Mouse (Mus musculus): ENCODE data around the gene Gpr68. TPM values are rescaled to one million over a fixed set of nuclear protein-coding genes. Genes with fewer than 3 reads are reported as not detected.

Gene Gpr68
- polyA plus RNA-seq, 1 experiment = 0.12 TPM

DNA sequence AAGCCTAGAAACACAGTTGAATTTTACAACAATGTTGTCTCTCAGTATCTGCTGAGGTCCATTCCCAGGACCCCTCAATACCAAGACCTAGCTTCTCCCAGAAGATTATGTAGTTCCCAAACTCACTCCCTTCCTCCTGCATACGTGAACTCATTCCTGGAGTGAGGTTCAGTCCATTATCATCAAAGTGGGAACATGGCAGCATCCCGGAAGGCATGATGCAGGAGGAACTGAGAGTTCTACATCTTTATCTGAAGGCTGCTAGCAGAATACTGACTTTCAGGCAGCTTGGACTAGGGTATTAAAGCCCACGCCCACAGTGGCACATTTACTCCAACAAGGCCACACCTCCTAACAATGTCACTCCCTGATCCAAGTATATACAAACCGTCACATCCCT is 64.8 kb downstream of the Gpr68 start:
- no peaks in the 10 kb centered on the region for H3K27me3 ChIP-seq (replicated peaks)
- peaks cover 34% of the 10 kb centered on the region for H3K36me3 ChIP-seq (replicated peaks; ENCODE audit: low read length)
- no peak overlapping the region for H3K4me3 ChIP-seq (replicated peaks)
- H3K4me1 ChIP-seq = peaks cover 20% of the 10 kb centered on the region
- no peaks in the 10 kb centered on the region for H3K9me3 ChIP-seq
- TF ChIP-seq FLI1 (IDR thresholded peaks at IDR 0.05; ENCODE audit: low read length) (no peak), GATA1 (IDR thresholded peaks at IDR 0.05; ENCODE audit: borderline replicate concordance, low read length) (no peak)

DNA sequence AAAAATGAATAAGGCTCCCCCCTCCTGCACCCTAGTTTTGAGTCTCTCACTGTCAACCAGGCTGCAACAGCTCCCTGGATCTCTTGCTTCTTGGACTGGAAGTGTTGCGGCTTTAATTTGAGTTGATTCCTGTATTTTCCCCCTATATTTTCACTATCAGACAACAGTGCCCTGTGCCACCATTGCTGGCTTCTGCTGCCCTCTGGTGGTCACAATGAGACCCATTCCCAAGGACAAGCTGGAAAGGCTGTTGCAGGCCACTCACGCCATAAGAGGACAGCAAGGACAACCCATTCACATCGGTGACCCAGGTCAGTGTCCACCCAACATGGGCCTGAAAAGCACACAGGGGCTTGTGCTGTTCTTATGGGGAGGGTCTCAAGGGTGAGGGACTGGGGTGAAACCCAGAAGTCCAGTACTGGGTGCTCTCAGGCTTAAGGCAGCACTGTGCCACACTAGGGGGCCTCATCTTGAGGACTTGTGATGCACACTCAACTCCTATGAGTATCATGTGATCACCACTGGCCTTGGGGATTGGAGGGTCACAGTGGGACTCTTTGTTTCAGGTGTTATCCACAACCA is 66.7 kb downstream of the Gpr68 start:
- H3K4me3 ChIP-seq (replicated peaks) = peak overlapping the region; percentile 42
- peaks cover 26% of the 10 kb centered on the region for H3K36me3 ChIP-seq (replicated peaks; ENCODE audit: low read length)
- no peak for TF ChIP-seq GATA1 (IDR thresholded peaks at IDR 0.05; ENCODE audit: borderline replicate concordance, low read length)
- TF ChIP-seq FLI1 (IDR thresholded peaks at IDR 0.05; ENCODE audit: low read length) = no peak
- no peaks in the 10 kb centered on the region for H3K9me3 ChIP-seq
- H3K4me1 ChIP-seq = peaks cover 32% of the 10 kb centered on the region
- H3K27me3 ChIP-seq (replicated peaks) = no peaks in the 10 kb centered on the region

DNA sequence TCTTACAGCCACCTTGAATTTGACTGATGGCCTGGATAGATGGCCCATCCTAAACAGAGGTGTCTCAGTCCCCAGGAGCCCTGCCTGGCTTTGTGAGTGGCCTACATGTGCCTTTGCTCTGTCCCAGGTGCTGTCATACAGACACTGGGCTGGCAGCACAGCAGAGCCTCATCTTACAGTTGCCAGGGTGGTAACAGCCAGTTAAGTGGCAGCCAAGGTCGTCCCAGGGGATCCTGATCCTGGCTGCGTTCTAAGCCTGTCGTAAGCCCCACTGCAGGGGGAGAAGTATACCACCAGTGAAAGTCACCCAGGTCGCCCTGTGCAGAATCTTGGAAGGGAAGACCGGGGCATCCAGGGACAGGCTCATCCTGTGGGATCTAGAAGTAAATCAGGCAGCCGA is 68.1 kb downstream of the Gpr68 start:
- H3K4me1 ChIP-seq = peaks cover 36% of the 10 kb centered on the region
- no peak overlapping the region for H3K4me3 ChIP-seq (replicated peaks)
- TF ChIP-seq GATA1 (IDR thresholded peaks at IDR 0.05; ENCODE audit: borderline replicate concordance, low read length) (no peak), FLI1 (IDR thresholded peaks at IDR 0.05; ENCODE audit: low read length) (no peak)
- H3K36me3 ChIP-seq (replicated peaks; ENCODE audit: low read length) = peaks cover 33% of the 10 kb centered on the region
- no peaks in the 10 kb centered on the region for H3K27me3 ChIP-seq (replicated peaks)
- no peaks in the 10 kb centered on the region for H3K9me3 ChIP-seq

DNA sequence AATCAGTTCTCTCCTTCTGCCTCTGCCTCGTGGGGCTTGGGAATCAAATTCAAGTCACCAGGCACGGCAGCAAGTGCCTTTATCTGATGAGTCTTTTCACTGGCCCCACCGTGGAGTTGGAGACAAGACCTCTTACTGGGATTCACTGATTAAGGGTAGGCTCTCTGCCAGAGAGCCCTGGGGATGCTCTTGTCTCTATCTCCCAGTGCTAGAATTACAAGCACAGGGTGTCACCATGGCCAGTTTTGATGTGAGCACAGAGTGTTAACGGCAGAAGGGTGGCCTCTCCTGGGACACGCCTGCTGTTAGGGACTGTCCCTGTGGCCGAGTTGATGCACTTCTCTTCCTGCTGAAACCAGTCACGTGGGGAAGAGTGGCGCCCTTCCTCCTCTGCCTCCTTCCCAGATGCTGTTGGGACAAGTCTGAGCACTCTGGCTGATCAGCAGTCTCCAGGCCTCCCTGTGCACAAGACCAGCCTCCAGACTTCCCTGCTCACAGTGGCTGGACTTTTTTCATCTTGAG is 68.9 kb downstream of the Gpr68 start:
- Histone ChIP-seq H3K4me3 (replicated peaks) (peak overlapping the region; percentile 59), H3K36me3 (replicated peaks; ENCODE audit: low read length) (peaks cover 27% of the 10 kb centered on the region), H3K9me3 (no peaks in the 10 kb centered on the region), H3K4me1 (peaks cover 36% of the 10 kb centered on the region), H3K27me3 (replicated peaks) (no peaks in the 10 kb centered on the region)
- TF ChIP-seq GATA1 (IDR thresholded peaks at IDR 0.05; ENCODE audit: borderline replicate concordance, low read length) = no peak
- TF ChIP-seq FLI1 (IDR thresholded peaks at IDR 0.05; ENCODE audit: low read length) = no peak

DNA sequence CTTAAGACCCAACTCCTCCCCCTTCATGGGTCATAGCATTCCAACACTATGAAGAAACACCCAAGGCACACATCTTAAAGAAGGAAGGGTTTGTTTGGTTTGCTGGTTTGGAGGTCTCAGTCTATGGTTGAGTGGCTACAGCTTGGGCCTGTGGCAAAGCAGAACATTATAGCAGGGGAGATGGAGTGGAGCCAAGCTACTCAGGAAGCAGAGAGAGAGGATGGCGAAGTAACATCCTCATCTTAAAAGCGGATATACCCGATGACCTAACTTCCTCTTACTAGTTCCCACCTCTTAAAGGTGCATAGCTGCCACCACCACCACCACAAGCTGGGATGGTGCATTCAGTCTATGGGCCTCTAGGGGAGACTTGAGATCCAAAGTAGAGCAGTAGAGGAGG is 70.8 kb downstream of the Gpr68 start:
- Histone ChIP-seq H3K27me3 (replicated peaks) (no peaks in the 10 kb centered on the region), H3K4me3 (replicated peaks) (peak overlapping the region; percentile 76), H3K36me3 (replicated peaks; ENCODE audit: low read length) (peaks cover 23% of the 10 kb centered on the region), H3K4me1 (peaks cover 36% of the 10 kb centered on the region), H3K9me3 (peaks cover 5% of the 10 kb centered on the region)
- no peak for TF ChIP-seq FLI1 (IDR thresholded peaks at IDR 0.05; ENCODE audit: low read length)

DNA sequence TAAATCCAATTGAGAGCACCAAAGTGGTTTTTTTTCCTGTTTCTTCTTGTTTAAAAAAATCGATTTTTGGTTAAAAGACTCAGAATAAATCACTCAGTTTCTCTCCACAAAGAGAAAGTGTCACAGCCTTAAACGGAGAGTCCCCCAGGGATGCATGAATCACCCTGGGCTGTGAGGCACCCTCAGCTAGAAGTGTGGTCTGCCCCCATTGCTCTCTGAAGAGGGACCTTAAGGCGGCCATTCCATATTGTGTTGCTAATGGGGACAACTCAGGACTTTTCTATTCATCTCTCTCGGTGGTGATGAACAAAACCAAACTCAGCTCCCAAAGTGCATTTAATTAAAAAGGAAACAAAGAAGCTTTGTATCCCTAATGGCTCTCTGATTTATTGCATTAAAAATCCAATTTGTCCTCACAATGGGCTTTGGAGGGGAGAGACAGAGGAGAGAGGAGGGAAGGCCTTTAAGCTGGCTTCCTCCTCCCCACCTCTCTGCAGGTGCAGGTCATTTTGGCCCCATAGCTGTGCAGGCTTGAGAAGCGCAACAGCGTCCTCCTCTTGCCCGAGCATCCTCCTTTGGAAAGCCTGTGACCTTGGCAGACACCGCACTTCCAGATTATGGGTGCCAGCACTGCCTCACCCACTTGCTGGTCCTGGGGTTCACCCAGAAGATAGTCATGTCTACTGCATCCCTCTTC is 76.2 kb downstream of the Gpr68 start:
- Histone ChIP-seq H3K9me3 (peaks cover 9% of the 10 kb centered on the region), H3K27me3 (replicated peaks) (no peaks in the 10 kb centered on the region), H3K36me3 (replicated peaks; ENCODE audit: low read length) (peaks cover 34% of the 10 kb centered on the region), H3K4me1 (peaks cover 7% of the 10 kb centered on the region; the same call in 1 of the 2 replicates), H3K4me3 (replicated peaks) (no peak overlapping the region)
- TF ChIP-seq FLI1 (IDR thresholded peaks at IDR 0.05; ENCODE audit: low read length) (no peak), GATA1 (IDR thresholded peaks at IDR 0.05; ENCODE audit: borderline replicate concordance, low read length) (no peak)

DNA sequence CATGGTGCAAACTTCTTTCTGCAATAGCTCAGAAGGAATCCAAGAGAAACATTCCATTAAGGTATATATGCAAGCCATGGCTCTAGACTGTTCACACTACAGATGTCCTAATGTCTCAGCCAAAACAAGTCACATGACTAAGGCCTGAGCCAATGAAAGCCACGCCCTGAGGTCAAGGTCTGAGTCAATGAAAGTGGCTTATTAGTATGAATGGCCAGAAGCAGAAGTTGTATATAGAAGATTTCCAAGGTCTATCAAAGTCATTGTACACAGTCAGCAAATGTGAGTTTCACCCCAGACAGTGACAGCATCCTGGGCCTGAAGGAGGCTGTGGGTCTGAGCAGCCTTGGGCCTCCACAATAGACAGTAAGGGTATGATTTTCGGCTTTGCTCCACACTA is 77.0 kb downstream of the Gpr68 start:
- TF ChIP-seq FLI1 (IDR thresholded peaks at IDR 0.05; ENCODE audit: low read length) (no peak), GATA1 (IDR thresholded peaks at IDR 0.05; ENCODE audit: borderline replicate concordance, low read length) (no peak)
- H3K36me3 ChIP-seq (replicated peaks; ENCODE audit: low read length) = peaks cover 34% of the 10 kb centered on the region
- H3K4me1 ChIP-seq = peaks cover 4% of the 10 kb centered on the region; the same call in 1 of the 2 replicates
- no peak overlapping the region for H3K4me3 ChIP-seq (replicated peaks)
- peaks cover 9% of the 10 kb centered on the region for H3K9me3 ChIP-seq
- no peaks in the 10 kb centered on the region for H3K27me3 ChIP-seq (replicated peaks)

Other genes with a start within 250 kb of the Gpr68 start
- 1.3 and 4.9 TPM in 2 replicates for gene Rps6ka5, start 181.2 kb downstream of the Gpr68 start, polyA plus RNA-seq (2012; ENCODE audit: insufficient read depth, low replicate concordance)
- 1.0 TPM in 1 of 2 replicates, not detected in the other for gene Dglucy, start 129.1 kb downstream of the Gpr68 start, polyA plus RNA-seq (2012; ENCODE audit: insufficient read depth, low replicate concordance)
- 4.1 and 10.3 TPM in 2 replicates for gene Ccdc88c, start 120.9 kb upstream of the Gpr68 start, polyA plus RNA-seq (2012; ENCODE audit: insufficient read depth, low replicate concordance)
- gene Ppp4r3a, start 175.5 kb upstream of the Gpr68 start, polyA plus RNA-seq (2012; ENCODE audit: insufficient read depth, low replicate concordance) = 5.3 and 9.6 TPM in 2 replicates

All from megakaryocyte, embryonic 14.5 days (primary cell).